Mouse (Mus musculus) lung, embryonic 15.5 days (tissue): ENCODE measurements around the gene Scfd1. TPM values are rescaled to one million over a fixed set of nuclear protein-coding genes. Genes with fewer than 3 reads are reported as not detected.
A peak's percentile ranks its signal among the peaks of the same experiment; 100 is the strongest.

Source experiments
- ATAC-seq: fragments of 200-750 bp; cut with Nextera tagmentation; 2 replicates; pipeline ENCODE4 v1.8.0; 2017; ENCODE audit warnings: moderate number of reproducible peaks, borderline replicate concordance; ENCODE audit not compliant: low FRiP score, low TSS enrichment; ENCODE audit errors: extremely low read depth
- H3K27ac ChIP-seq: fragments of 300-500 bp; sonication (generic); 2 replicates; pipeline ENCODE4 v1.5.1; 2015; ENCODE audit warnings: moderate library complexity, mild to moderate bottlenecking, inconsistent platforms
- H3K27me3 ChIP-seq: fragments of 300-500 bp; sonication (generic); 2 replicates; pipeline ENCODE4 v1.6.1; 2015; ENCODE audit warnings: inconsistent platforms
- H3K36me3 ChIP-seq: fragments of 300-500 bp; sonication (generic); 2 replicates; pipeline ENCODE4 v1.6.1; 2015; ENCODE audit warnings: inconsistent platforms
- H3K4me1 ChIP-seq: fragments of 300-500 bp; sonication (generic); 2 replicates; pipeline ENCODE4 v1.6.1; 2015; ENCODE audit warnings: inconsistent platforms
- H3K4me2 ChIP-seq: fragments of 300-500 bp; sonication (generic); 2 replicates; pipeline ENCODE4 v1.6.1; 2015; ENCODE audit warnings: inconsistent platforms, mild to moderate bottlenecking, moderate library complexity
- H3K4me3 ChIP-seq: fragments of 300-500 bp; sonication (generic); 2 replicates; pipeline ENCODE4 v1.5.1; 2015; ENCODE audit warnings: mild to moderate bottlenecking, inconsistent platforms
- H3K9ac ChIP-seq: fragments of 300-500 bp; sonication (generic); 2 replicates; pipeline ENCODE4 v1.6.1; 2015; ENCODE audit warnings: inconsistent platforms
- H3K9me3 ChIP-seq: fragments of 300-500 bp; sonication (generic); 2 replicates; pipeline ENCODE4 v1.6.1; 2016; ENCODE audit warnings: inconsistent platforms
- WGBS: fragments of 180-500 bp; shearing (Covaris S2); methylation state at CpG from one replicate; pipeline ENCODE4 v1.1.7; 2015; 5-methylcytosine and 5-hydroxymethylcytosine counted together
- polyA plus RNA-seq: library from polyadenylated mRNA; unstranded; fragments of >200 nt; fragmentation: Nextera tagmentation; extraction: Ambion mirVana; gene quantifications from 2 replicates; pipeline ENCODE4 v1.2.1, GENCODE M21; 2015

Scfd1 gene
- polyA plus RNA-seq, result 78.7 and 83.2 TPM in 2 replicates

DNA sequence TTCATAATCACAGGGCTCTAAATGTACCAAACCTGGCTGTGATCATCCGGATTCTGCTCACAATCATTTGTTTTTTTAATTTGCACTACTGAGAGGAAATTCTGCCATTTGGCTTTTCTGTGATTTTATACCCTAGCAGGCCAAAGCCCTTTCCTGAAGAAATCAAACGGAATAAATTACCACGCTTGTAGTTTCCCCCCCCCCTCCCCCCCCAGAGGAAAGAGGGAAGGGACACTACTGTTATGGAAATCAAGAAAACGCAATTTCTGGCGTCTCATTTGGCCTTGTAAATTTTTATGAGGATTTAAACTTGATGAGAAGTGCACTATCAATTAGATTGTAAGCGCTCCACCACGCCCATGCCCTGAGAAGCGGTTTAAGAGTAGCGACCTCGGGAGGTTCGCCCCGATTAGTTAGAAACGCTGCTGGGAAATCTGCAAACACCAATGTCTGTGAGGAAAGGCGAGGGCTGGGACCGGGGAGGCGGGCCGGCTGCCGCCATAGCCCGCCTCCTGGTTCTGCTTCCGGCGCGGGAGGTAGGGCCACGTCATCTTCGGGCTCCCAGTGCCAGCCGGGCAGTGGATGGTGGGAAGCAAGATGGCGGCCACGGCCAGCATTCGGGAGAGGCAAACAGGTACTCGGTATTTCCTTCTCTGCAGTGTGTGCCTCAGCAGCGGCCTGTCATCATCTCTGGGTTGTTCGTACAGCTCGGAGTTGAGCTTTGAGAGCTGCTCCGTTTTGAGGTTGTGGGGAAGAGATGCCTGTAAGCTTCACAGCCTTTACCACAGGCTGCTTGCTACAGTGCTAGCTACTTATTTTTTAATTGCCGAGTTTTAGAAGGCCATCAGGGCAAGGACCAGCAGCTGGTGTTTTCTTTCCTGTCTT, at the start of gene Scfd1:
Gene Scfd1 (plus strand): TSS at position 508 of the 885 bp plus-strand sequence.
- H3K4me3 ChIP-seq, result peak within 1 kb of the TSS; percentile 53
- H3K9ac ChIP-seq, result peak within 1 kb of the TSS; percentile 66
- peak within 1 kb of the TSS; percentile 50 for H3K4me2 ChIP-seq
- peaks cover 25% of the 10 kb centered on the region for H3K36me3 ChIP-seq
- peak; percentile 100 for ATAC-seq
- no peaks in the 10 kb centered on the region for H3K9me3 ChIP-seq
- no peaks in the 10 kb centered on the region for H3K27me3 ChIP-seq
- WGBS, result 2% methylated on average over 34 of the region's 34 CpGs
- peak within 1 kb of the TSS; percentile 72 for H3K27ac ChIP-seq
- H3K4me1 ChIP-seq, result no peaks in the 10 kb centered on the region

DNA sequence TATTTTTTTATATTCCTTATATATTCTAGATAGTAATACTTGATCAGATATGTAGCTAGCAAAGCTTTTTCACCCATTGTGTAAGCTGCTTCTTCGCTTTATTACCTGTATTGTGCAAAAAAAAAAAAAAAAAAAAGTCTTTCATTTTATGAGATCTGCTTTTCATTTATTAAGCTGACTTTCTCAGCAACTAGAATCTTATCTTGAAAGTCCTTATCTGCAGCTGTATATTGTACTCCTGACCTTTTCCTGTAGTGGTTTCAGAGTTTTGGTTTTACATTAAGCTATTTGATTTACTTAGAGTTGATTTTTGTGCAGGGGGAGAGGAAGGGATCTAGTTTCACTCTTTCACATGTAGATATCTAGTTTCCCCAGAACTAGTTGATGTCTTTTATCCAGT, 40.3 kb upstream of the Scfd1 start:
- Histone ChIP-seq H3K9me3 (no peaks in the 10 kb centered on the region), H3K27me3 (no peaks in the 10 kb centered on the region), H3K9ac (no peak overlapping the region), H3K36me3 (no peaks in the 10 kb centered on the region), H3K4me1 (no peaks in the 10 kb centered on the region), H3K4me3 (no peak overlapping the region), H3K4me2 (no peak overlapping the region), H3K27ac (no peak overlapping the region)
- no peak for ATAC-seq
- 83% methylated on average over 1 of the region's 1 CpGs for WGBS

- no peak overlapping the region for H3K9ac ChIP-seq
- H3K4me1 ChIP-seq, result peaks cover 19% of the 10 kb centered on the region
- no peak for ATAC-seq
- H3K4me3 ChIP-seq, result no peak overlapping the region
- no peak overlapping the region for H3K4me2 ChIP-seq
- no peaks in the 10 kb centered on the region for H3K9me3 ChIP-seq
- no peak overlapping the region for H3K27ac ChIP-seq
- 26% methylated on average over 4 of the region's 4 CpGs for WGBS
- no peaks in the 10 kb centered on the region for H3K36me3 ChIP-seq
- no peaks in the 10 kb centered on the region for H3K27me3 ChIP-seq
These were observed 31.2 kb upstream of the Scfd1 start for GRCm38 (mm10) chr12:51346121-51346520.

GRCm38 (mm10) chr12:51347988-51348697, 29.2 kb upstream of the Scfd1 start, which contains the start of gene G2e3:
G2e3 (plus strand) TSS chr12:51348061.
- peak; percentile 98 for ATAC-seq
- Histone ChIP-seq H3K36me3 (peaks cover 14% of the 10 kb centered on the region), H3K27ac (peak within 1 kb of the TSS; percentile 94), H3K9me3 (no peaks in the 10 kb centered on the region), H3K4me1 (peaks cover 19% of the 10 kb centered on the region), H3K4me3 (peak within 1 kb of the TSS; percentile 68), H3K27me3 (no peaks in the 10 kb centered on the region), H3K4me2 (peak within 1 kb of the TSS; percentile 70), H3K9ac (peak within 1 kb of the TSS; percentile 79)
- WGBS, result under 1% methylated on average over 69 of the region's 70 CpGs

DNA sequence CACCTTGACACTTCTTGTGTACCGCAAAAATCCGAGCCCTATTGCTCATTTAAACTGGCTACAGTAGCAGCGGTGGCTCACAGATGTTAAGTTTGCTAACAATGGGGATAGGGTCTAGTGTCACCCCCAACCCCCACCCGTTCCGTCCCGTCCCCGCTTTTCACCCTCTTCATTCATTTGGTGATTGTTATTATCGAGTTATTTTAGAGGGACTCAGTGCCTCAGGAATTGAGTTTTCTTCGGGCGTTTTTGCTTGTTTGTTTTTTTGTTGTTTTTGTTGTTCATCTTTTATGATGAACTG, 28.7 kb upstream of the Scfd1 start:
- Histone ChIP-seq H3K27me3 (no peaks in the 10 kb centered on the region), H3K4me1 (peaks cover 19% of the 10 kb centered on the region), H3K4me2 (peak overlapping the region; percentile 70), H3K9me3 (no peaks in the 10 kb centered on the region), H3K27ac (peak overlapping the region; percentile 94), H3K4me3 (peak overlapping the region; percentile 68), H3K9ac (peak overlapping the region; percentile 79), H3K36me3 (peaks cover 19% of the 10 kb centered on the region)
- ATAC-seq, result peak; percentile 10; the same call in 1 of the 2 replicates
- 2% methylated on average over 10 of the region's 10 CpGs for WGBS

- ATAC-seq, result no peak
- H3K4me2 ChIP-seq, result no peak overlapping the region
- no peaks in the 10 kb centered on the region for H3K9me3 ChIP-seq
- no peak overlapping the region for H3K27ac ChIP-seq
- no peak overlapping the region for H3K9ac ChIP-seq
- 53% methylated on average over 8 of the region's 8 CpGs for WGBS
- peaks cover 7% of the 10 kb centered on the region for H3K4me1 ChIP-seq
- H3K36me3 ChIP-seq, result peaks cover 69% of the 10 kb centered on the region
- H3K27me3 ChIP-seq, result no peaks in the 10 kb centered on the region
- no peak overlapping the region for H3K4me3 ChIP-seq
These were observed 22.0 kb upstream of the Scfd1 start for GRCm38 (mm10) chr12:51355296-51355695.

GRCm38 (mm10) chr12:51361294-51361693, 16.0 kb upstream of the Scfd1 start:
- Histone ChIP-seq H3K36me3 (peaks cover 71% of the 10 kb centered on the region), H3K27ac (no peak overlapping the region), H3K4me1 (no peaks in the 10 kb centered on the region), H3K9ac (no peak overlapping the region), H3K4me2 (no peak overlapping the region), H3K9me3 (no peaks in the 10 kb centered on the region), H3K4me3 (no peak overlapping the region), H3K27me3 (no peaks in the 10 kb centered on the region)
- ATAC-seq, result no peak

DNA sequence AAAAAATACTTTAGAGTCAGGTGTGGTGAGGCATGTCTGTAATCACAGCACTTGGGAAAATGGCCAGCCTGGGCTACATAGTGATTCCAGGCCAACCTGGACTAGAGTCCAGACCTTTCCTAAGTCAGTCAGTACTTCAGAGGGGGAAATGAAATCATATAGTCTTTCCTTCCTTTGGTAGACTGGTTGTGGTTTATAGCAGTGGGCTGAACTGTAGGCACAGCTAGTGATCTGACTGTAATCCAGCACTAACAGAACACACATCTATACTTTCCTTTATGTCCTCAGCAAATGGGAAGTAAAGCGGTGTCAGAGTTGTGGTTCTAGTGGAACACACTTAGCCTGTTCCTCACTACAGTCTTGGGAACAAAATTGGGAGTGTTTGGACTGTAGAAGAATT, 14.4 kb upstream of the Scfd1 start:
- H3K9me3 ChIP-seq, result no peaks in the 10 kb centered on the region
- no peak overlapping the region for H3K9ac ChIP-seq
- H3K27ac ChIP-seq, result no peak overlapping the region
- H3K4me2 ChIP-seq, result no peak overlapping the region
- H3K4me1 ChIP-seq, result no peaks in the 10 kb centered on the region
- H3K36me3 ChIP-seq, result peaks cover 74% of the 10 kb centered on the region
- no peak overlapping the region for H3K4me3 ChIP-seq
- WGBS, result 90% methylated on average over 1 of the region's 1 CpGs
- ATAC-seq, result no peak
- H3K27me3 ChIP-seq, result no peaks in the 10 kb centered on the region

- ATAC-seq, result no peak
- H3K9ac ChIP-seq, result no peak overlapping the region
- no peaks in the 10 kb centered on the region for H3K4me1 ChIP-seq
- WGBS, result 96% methylated on average over 3 of the region's 3 CpGs
- H3K9me3 ChIP-seq, result no peaks in the 10 kb centered on the region
- no peak overlapping the region for H3K27ac ChIP-seq
- H3K4me2 ChIP-seq, result no peak overlapping the region
- H3K27me3 ChIP-seq, result no peaks in the 10 kb centered on the region
- peaks cover 67% of the 10 kb centered on the region for H3K36me3 ChIP-seq
- H3K4me3 ChIP-seq, result no peak overlapping the region
These were observed 8.8 kb upstream of the Scfd1 start for GRCm38 (mm10) chr12:51368504-51368903.

DNA sequence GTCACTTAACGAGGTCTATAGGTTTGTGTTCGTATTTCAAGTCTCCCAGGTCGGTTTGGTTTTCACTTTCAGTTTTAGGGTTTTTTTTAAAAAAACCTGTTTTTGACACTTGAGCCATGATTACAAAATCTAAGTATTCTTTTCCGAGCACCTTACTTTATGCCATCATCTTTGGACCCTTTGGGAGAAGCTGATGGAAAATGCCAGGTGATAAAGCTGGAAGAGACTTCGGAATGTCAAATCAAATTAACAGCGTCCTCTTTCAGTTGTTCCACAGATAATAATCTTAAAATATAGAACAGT, 529 bp downstream of the Scfd1 start:
- Histone ChIP-seq H3K27me3 (no peaks in the 10 kb centered on the region), H3K4me3 (peak overlapping the region; percentile 53), H3K36me3 (peaks cover 24% of the 10 kb centered on the region), H3K9ac (peak overlapping the region; percentile 66), H3K9me3 (no peaks in the 10 kb centered on the region), H3K4me2 (peak overlapping the region; percentile 50), H3K4me1 (no peaks in the 10 kb centered on the region), H3K27ac (peak overlapping the region; percentile 53)
- no peak for ATAC-seq
- WGBS, result 9% methylated on average over 6 of the region's 6 CpGs

DNA sequence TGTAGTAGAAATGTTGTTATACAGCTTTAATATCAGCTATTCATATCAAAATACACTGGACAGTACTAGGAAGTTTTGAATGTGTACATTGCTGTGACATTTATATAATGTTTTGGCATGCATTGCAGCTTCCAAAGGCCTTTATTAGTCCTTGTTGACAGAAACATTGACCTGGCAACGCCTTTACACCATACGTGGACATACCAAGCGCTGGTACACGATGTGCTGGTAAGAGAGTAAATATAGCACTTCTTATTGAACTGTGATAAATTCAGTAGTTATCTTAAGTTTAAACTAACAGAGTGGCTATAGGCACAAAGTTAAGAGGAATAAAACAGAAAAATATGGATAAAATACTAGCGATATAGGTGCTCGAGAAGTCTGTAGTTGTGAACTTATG, 22.6 kb downstream of the Scfd1 start:
- Histone ChIP-seq H3K27me3 (no peaks in the 10 kb centered on the region), H3K4me2 (no peak overlapping the region), H3K27ac (no peak overlapping the region), H3K4me3 (no peak overlapping the region), H3K9me3 (no peaks in the 10 kb centered on the region), H3K36me3 (peaks cover 49% of the 10 kb centered on the region), H3K9ac (no peak overlapping the region), H3K4me1 (no peaks in the 10 kb centered on the region)
- ATAC-seq, result no peak
- 94% methylated on average over 6 of the region's 6 CpGs for WGBS

- 50% methylated on average over 5 of the region's 5 CpGs for WGBS
- H3K27ac ChIP-seq, result no peak overlapping the region
- no peaks in the 10 kb centered on the region for H3K27me3 ChIP-seq
- peaks cover 36% of the 10 kb centered on the region for H3K36me3 ChIP-seq
- no peak overlapping the region for H3K9ac ChIP-seq
- ATAC-seq, result no peak
- H3K4me2 ChIP-seq, result no peak overlapping the region
- H3K9me3 ChIP-seq, result no peaks in the 10 kb centered on the region
- no peak overlapping the region for H3K4me3 ChIP-seq
- H3K4me1 ChIP-seq, result no peaks in the 10 kb centered on the region
These were observed 24.9 kb downstream of the Scfd1 start for GRCm38 (mm10) chr12:51402060-51402698.
